Mouse (Mus musculus) megakaryocyte-erythroid progenitor cell, adult 5-6 weeks (primary cell): Measurements from ENCODE around the gene Uba52. TPM values are rescaled to one million over a fixed set of nuclear protein-coding genes. Genes with fewer than 3 reads are reported as not detected.
A peak's percentile ranks its signal among the peaks of the same experiment; 100 is the strongest.

Experiments used
- ATAC-seq: replicated peaks from 2 replicates; pipeline ENCODE4 v1.8.0; 2016; ENCODE audit warnings: mild to moderate bottlenecking, inconsistent platforms; ENCODE audit not compliant: severe bottlenecking, poor library complexity, low FRiP score, low TSS enrichment
- total RNA-seq, 2 experiments: library from RNA; stranded (forward) in 1 of 2; stranded (reverse) in 1 of 2; fragments of 200-1000, 215-1000 nt in 1 of 2; fragments of >200 nt in 1 of 2; fragmentation: Nextera tagmentation in 1 of 2; gene quantifications; 2 replicates each; pipeline ENCODE4 v1.2.3; 2014 to 2017

The Uba52 gene
- total RNA-seq, 2 experiments from 2014 or later, result 2,751 to 4,463 TPM

DNA sequence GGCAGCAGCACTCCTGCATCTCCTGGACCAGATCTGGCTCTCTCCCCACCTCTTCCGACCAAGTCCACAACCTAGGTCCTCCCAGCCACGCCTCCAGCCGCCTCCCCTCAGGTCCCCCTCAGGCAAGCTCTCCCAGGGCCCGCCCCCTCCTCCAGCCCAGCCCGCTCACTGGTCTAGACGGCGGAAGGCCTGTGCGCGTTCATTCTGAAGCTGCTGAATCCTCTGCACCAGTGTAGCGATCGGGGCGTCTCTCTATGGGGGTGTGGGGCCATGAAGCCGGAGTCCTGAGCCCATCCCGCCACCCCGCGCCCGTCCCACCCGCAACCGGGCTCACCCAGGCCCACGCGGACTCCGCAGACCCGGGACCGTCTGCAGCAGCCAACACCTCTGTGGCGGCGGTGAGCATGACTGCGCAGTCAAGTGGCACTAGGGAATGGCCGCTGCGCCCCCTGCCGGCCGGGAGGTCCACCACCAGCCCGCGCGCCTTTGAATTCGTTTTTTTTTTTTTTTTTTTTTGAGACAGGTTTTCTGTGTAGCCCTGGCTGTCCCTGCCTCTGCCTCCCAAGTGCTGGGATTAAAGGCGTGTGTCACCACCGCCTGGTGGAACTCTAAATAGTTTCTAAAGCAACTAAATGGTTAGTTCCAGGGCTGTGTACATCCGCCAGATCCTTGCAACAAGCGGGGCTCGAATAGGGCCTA lies 4.1 kb downstream of the Uba52 start, which contains the start of gene Rex1bd:
Gene Rex1bd (minus strand): TSS at position 425 of the 699 bp plus-strand sequence.
- peak; percentile 56 for ATAC-seq

DNA sequence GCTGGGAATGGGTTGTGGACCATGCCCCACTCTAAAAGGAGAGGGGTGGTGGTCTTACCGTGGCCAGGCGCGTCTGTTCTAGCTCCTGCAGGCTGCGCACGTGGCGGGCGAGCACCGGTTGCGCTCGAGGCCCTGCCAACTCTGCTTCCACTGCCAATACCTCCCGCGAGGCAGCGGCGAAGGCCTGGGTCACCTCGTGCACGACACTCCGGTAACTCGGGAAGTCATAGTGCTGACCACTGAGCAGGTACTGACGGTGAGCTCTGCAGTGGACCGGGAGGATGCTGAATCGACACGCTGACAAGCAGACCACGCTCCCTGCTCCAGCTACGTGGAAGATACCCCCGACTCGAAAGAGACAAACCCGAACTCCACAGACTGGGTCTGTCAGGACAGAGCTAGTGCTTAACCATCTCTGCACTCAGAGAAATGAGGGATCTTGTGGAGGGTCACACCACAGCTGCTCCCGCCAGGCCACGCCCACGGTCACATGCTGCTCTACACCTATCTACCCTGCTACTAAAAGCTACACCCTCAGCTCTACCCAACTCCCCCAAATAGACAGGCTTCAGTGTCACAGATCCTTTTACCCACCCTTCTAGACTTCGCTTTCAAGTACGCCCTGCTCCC lies 4.8 kb downstream of the Uba52 start:
- peak; percentile 8 for ATAC-seq

DNA sequence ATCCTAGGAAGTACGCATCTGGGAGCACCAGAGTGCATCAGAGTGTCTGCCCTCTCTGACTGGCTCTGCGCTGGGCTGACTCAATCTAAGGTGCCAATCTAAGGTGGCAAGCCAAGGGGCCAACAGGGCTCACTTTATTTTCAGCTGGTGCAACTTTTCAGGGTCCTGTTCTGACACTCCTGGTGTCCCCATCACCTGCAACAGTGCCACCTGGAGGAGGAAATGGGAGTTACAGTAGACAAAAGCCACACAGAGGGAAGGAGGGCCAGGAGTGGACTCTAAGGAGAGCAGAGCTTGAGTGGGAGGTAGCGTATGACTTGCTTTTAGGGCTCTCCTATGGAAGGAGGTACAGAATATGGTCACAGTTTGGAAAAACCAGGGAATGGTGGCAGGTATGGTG lies 5.8 kb downstream of the Uba52 start:
- no peak for ATAC-seq

DNA sequence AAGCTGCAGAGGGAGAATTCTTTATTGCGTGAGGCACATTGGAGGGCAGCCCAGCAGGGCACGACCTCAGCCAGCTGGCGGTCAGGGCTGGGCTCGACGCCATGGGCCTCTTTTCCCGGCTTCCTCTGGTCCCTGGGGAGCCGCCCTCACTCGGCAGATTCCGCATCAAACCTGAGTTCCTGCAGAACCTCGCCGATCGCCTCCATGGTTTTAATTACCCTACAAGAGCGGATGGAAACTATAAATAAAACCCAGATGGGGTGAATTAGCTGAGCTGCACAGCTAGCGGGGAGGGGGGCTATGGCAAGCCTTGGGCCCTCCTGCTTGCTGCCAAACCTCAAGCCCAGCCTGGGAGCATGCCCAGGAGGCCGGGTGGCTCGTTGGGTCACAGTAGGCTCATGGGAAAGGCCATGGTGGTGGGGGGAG lies 6.3 kb downstream of the Uba52 start:
- ATAC-seq, result no peak

DNA sequence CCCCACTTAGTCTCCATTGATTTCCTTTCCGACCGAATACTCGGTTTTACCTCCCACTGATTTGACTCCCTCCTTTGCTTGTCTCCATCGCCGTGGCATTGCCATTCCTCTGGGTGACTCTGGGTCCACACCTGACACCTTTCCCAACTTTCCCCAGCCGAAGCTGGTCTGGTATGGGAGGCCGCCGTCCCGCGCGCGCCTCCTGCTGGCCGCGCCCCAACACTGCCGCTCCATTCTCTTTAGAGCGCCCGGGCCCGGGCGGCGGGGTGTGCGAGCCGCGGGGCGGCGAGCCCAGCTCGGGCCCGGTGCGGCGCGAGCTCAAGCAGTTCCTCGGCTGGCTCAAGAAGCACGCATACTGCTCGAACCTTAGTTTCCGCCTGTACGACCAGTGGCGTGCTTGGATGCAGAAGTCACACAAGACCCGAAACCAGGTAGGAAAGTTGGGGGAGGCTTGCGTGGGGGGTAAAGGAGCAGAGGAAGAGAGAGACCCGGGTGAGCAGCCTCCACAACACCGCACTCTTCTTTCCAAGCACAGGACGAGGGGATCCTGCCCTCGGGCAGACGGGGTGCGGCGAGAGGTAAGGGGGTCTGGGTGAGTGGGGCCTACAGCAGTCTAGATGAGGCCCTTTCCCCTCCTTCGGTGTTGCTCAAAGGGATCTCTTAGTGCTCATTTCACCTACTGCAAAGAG lies 7.4 kb downstream of the Uba52 start:
- ATAC-seq, result no peak

DNA sequence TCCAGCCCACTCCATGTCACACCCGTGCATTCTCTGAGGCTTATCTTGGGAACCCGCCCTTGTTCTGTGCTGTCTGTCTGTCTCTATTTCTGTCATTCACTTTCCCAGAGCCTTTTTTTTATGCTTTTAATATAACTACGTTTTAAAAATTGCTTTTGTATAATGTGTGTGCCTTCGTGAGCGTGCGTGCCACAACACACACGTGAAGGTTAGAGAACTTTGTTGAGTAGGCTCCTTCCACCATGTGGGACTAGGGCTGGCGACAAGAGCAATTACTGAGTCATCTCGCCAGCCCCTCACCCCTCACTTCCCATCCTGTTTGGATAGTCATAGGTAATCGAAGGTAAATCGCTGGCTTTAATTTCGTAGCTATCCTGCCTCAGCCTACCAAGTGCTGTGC lies 8.1 kb downstream of the Uba52 start:
- no peak for ATAC-seq

DNA sequence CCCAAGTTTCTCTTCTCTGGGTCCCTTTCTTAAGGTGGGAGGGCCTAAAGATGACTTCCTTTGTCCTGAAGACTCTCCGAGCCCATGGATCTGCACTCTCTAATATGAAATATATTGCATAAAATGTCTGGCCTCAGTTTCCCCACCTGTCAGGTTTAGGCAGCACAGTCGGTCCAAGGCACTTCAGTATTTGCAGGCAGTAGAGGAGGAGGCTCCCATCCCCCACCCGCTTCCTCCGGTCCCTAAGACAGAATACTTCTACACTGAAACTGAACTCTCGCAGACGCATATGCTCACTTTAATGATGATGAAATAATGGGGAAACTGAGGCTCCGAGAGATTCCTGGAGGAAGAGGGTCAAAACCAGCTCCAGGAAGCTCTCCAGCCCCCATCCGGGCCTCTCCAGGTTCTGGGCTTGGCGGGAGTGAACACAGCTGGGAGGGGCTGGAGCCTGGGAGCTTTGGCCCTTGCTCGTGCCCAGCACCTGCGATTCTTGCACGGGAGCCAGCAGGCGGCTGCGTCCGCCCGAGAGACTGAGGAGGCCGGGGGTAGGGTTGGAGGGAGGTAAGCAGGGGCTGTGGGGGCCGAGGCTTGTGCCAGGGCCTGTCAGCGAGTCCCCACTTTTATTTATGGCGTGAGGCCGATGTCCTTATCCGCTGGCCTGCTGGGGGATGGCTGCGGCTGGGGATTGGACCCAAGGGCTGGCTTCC lies 8.6 kb downstream of the Uba52 start:
- ATAC-seq, result no peak

DNA sequence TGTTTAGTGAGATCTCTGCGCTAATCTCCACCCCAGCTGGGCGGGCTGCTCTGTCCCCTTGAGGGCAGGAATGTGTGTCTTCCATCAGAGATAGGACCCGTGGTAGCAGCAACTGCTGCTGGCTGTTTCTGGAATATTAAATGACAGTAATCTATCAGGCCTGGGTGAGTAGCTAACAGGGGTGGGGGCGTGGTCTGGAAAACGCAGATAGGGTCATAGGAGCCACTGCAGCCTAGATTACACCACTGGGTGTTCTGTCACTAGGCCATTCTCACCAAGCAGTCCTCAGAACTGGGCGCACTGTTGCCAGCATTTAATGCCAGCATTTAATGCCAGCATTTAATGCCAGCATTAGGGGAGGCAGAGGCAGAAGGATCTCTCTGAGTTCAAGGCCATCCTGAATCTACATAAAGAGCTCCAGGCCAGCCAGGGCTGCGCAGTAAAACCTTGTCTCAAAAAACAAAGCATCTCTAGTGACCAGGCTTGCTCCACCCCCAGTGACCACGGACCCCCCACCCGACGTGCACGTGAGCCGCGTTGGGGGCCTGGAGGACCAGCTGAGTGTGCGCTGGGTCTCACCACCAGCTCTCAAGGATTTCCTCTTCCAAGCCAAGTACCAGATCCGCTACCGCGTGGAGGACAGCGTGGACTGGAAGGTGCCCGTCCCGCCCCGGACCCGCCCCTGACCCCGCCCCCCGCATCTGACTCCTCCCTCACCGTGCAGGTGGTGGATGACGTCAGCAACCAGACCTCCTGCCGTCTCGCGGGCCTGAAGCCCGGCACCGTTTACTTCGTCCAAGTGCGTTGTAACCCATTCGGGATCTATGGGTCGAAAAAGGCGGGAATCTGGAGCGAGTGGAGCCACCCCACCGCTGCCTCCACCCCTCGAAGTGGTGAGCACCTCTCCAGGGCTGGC lies 10.0 kb downstream of the Uba52 start:
- ATAC-seq, result peak; percentile 73

DNA sequence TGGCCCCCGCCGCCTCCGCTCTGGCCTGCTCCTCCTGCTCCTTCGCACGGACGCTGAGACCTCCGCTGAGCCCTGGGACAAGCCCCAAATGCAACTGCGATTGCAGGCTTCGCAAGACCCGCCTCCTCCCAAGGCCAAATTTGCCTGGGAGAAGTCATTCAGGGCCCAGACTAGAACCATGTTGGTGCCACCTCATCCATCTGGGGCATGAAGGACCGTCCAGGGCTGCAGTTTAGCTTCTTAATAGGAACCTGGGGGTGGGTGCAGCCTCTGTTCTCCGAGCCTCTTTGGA lies 14.9 kb downstream of the Uba52 start:
- ATAC-seq, result no peak

DNA sequence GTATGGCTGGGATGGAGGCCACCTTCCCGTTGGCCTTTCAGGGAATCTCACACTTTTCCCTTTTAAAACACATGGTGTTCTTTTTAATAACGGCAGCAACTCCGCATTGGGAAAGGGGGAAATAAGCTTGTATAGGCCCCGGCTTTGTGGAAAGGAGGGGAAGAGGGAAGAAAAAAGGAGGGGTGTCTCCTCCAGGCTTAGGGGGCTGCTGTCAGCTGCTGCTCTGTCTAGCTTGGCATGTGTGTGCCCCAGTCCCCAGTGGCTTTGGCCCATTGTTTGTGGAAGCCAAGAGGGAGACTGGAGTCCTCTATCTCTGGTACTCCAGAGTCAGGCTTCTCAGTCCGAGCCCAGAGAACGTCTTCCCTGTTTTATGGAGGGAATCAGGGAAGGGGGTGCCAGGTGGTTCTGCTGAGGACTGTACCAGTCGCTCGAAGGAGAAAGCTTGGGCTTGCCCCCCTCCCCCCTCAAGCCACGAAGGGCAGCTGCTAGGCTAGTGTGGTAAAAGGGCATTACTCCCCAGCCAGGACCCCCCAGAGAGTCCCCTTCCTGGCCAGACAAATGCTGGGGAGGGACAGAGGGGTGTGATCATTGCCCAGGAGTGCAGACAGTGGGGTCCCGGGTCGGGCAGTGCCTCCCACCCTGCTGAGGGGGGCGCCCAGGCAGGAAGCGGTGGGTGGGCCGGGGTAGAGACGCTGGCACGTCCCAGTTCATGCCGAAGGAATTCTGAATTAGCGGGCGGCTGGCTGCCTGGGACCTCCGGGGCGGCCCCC lies 15.4 kb downstream of the Uba52 start:
- no peak for ATAC-seq

DNA sequence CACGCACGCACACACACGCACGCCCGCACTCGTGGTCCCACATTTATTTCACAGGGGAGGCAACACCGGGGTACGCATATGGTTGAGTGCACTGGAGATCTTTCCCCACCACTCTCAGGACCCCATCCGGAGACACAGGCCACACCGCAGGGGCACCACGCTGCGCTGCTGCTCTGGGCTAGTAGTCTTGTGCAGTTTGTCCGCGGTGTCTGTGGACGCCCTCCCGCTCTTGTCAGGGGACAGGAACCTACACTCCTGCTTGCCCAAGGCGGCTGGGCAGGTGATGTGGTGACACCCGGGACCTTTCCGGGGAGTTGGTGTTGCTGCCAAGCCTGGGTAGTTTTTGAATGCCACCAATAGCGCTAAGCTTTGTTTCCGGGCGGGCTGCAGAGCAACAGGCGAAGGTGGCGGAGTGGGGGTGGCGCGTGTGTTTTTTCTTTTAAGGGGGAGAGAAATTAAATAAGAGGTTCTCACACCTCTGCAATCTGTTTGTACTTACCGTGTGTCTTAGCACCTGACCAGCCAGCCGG lies 16.1 kb downstream of the Uba52 start:
- no peak for ATAC-seq

DNA sequence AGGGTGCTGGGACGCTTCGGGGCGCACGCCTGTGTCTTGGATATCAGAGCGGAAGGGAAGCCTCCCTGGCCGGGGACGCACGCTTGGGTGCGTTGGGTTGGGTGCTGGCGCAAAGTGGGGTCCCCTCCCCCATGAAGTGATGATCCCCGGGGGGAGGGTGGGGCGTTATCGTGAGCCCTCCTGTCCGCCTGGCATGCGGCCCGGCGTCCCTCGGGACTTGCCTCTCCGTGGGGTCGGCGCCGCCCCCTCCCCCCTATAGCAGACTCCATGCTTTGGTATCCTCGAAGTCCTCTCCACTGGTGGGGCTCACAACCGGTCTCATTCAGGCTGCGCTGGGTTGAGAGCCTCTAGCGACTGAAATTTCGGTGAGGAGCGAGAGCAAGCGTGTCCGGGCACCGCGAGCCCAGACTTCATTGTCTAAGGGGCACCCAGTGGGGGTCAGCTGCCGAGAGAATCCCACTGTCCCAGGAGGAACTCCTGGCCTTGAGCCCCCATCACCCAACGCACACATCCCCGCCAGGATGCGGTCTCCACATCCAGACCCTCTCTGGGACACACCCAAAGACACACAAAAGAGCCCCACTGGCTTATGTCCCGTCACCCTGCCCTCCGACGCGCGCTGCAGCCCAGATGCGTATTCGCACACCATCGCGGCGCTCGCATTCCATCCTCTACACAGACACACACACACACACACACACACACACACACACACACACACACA lies 16.7 kb downstream of the Uba52 start:
- ATAC-seq, result no peak

DNA sequence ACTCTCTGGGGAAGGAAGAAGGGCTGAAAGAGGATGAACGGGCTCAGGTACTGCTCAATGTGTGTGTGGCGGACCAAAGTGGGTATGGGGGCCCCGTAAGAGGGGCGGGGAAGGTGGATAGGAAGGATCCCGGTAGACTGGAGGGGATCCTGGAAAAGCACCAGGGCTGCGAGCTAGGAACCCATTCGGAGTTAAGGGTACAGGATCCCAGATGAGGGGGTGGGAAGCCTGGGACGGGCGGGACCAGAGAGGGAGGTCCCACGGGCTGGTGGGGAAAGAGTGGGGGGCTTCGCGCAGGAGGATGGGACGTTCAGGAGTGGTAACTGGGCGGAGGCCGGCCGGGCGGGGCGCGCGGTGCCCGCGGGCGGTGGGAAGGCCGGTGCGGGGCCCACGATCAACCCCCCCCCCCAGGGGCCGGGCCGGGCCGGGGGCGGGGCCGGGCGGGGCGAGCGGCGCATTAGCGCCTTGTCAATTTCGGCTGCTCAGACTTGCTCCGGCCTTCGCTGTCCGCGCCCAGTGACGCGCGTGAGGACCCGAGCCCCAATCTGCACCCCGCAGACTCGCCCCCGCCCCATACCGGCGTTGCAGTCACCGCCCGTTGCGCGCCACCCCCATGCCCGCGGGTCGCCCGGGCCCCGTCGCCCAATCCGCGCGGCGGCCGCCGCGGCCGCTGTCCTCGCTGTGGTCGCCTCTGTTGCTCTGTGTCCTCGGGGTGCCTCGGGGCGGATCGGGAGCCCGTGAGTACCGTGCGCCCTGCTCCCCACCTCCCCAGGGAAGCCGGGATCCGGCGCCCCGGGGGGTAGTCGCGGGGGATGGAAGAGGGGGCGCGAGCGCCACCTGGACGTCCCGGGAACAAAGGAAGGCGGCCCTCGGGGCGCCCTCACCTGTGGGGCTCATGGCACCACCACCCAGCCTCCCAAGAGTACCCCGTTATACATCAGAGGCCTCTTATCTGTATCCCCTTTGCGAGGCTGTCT lies 17.6 kb downstream of the Uba52 start, which contains the start of gene Crlf1:
Gene Crlf1 (plus strand): TSS at position 495 of the 977 bp plus-strand sequence.
- ATAC-seq, result no peak

DNA sequence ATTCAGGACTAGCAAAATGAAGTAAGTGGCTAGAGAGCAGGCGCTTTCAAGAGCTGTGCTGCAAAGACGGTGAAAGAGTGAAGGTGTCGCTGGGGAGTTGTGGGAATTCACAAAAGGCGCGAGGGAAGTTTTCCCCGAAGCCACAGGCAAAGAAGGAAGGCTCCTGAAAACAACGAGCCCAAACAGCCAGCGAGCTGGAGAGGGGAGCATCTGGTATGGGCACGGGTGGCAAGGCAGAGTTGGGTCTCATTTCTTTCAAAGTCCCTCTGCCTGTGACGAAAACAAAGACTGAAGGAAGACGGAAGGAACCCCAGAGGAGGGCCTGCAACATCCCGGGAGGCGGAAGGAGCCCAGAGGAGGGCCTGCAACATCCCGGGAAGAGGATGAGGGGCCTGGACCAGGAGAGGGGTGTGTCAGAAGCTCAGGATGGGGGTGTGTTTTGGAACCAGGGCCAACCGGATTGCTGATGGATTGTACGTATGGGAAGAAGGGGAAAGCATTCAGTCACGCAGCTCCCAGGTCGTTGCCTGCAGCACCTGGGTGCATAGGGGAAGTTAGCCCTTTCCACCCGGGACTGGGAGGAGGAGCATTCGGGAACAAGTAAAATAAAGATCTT lies 19.6 kb downstream of the Uba52 start:
- no peak for ATAC-seq

DNA sequence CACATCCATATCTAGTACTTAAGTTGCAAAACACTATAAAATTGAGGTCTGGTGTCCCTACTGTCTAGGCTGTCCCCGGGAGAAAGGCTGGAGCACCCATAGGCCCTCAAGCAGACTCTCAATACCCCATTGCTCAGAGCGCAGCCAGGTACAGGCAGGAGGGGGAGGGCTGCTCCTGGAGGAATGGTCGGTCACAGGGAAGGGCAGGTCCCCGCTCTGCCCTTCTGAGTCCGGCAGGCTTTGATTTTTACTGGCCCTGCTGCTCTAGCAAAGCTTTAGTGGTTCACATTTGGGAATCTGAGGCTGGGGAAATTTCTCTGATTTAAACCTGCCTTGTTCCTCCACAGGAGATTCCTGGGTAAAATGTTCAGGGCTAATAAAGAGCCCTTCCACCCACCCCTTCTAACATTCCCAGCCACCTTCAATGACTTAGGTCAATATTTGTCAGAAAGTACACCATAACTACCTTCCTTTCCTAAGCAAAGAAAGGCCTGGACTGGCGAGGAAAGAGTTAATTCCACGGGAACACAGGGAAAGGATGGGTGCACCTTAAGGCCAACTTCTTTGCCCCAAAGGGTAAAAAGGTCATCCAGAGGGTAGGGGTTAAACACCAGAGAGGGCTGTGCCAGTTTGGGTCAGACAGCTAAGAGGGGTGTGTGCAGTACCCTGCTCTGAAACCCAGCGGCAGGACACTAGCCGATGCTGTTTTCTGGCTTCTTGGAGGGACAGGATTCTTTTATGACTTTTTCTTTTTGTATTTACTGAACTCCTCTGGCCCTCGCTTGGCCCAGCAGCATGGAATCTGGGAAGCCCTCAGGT lies 20.3 kb downstream of the Uba52 start:
- ATAC-seq, result no peak
